Mouse (Mus musculus) T-cell, adult 2 months (primary cell): ENCODE data around the gene Zfr2.
"Not testable (repeated sequence)": the region's sequence is repeated elsewhere in the genome, so short reads cannot be mapped to it uniquely, and the experiment has no call there.

Experiments
- DNase-seq: peaks from one replicate; pipeline ENCODE4 v3.0.0; 2022; ENCODE audit warnings: low spot score

The Zfr2 gene

DNA sequence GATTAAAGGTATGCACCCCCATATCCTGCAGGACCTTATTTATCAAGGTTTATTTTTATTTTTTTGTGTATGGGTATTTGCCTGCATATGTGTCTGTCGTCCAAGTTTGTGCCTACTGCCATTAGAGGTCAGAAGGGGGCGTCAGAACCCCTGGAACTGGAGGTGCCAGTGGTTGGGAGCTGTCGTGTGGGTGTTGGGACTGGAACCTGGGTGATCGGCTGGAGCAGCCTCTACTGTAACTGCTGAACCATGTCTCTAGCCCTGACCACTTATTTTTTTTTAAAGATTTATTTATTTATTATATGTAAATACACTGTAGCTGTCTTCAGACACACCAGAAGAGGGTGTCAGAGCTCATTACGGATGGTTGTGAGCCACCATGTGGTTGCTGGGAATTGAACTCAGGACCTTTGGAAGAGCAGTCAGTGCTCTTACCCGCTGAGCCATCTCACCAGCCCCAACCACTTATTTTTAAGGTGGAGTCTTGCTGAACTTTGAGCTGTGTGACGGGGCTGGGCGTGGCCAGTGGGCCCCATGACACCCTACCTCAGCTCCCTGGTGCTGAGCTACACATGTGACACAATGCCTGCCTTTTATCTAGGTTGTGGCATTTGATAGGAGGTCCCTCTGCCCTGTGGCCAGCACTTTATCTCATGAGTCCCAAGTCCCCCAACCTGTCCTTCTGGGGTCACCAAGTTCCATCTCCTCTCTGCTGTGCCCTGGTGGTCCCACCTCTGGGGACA, 29.8 kb upstream of the Zfr2 start:
- DNase-seq = no peak

DNA sequence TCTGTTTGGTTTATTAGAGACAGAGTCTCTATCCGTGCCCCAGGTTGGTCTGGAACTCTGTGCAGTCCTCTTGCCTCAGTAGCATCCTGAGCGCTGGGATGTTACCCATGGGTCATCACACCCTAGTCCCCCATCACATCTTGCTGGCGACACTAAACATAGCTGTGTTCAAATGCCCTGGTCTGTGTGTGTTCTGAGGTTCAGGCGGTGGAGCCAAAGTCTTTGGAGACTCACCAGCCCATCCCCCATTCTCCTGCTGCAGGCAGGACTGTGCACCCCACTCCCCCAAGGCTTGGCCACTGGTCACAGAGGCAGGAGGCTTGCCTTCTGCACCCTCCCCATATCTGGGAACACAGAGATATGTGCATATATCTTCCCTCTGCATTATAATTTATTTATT, 28.8 kb upstream of the Zfr2 start:
- DNase-seq = no peak

DNA sequence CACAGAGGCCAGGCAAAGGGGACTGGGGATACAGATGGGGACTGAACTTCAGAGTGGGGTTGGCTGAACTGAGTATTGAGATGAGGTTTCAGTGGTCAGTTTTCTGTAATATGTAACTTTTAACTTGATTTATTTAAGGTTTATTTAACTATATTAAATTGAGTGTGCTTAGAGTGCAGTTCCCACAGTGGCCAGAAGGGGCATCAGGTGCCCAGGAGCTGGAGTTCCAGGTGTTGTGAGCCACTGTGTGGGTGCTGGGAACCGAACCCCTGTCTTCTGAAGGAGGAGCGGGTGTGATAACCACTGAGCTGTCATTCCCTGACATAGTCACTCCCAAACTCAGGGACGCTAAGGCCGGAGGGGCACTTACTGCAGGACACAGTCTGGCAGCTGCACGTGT, 22.8 kb upstream of the Zfr2 start:
- no peak for DNase-seq

DNA sequence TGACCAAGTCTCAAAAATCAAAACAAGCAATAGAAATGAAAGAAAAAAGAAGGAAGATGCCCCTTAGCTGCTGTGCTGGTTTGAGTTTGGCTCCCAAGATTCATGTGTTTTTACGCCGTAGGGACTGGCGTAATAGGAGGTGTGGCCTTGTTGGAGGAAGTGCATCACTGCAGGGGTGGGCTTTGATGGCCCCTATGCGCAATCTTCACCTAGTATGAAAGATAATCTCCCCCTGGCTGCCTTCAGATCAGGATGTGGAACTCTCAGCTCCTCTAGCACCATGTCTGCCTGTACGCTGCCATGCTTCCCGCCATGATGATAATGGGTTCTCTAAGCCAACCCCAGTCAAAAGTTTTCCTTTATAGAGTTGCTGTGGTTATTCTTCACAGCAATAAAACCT, 16.7 kb upstream of the Zfr2 start:
- DNase-seq = no peak

DNA sequence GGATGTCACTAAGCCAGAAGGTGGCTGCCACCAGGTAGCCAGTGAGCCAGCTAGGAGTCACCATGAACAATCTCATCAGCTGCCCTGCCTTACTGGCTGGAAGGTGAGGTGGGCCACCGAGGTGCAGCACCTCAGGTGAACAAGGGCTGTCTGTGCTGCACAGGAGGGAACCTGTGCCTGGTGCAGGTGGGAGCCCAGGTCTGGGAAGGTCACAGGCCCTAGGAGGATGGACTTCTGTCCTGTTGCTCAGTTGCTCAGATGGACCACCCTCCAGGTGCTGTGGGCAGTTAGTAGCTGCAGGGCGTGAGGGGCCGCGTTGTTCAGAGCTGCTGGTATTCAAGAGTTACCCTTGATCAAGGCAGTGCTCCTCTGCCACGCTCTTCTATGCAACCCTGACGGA, 16.1 kb upstream of the Zfr2 start:
- DNase-seq = no peak

DNA sequence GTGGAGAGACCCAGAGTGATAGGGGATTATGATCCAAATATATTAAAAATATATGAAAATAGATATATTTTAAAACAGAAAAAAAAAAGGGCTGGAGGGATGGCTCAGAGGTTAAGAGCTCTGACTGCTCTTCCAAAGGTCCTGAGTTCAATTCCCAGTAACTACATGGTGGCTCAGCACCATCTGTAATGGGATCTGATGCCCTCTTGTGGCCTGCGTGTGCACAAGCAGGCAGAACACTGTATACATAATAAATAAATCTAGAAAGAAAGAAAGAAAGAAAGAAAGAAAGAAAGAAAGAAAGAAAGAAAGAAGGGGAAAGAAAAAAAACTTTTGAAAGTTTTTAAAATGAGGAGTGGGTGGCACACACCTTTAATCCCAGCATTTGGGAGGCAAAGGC, 15.7 kb upstream of the Zfr2 start:
- DNase-seq = peak; percentile 41

DNA sequence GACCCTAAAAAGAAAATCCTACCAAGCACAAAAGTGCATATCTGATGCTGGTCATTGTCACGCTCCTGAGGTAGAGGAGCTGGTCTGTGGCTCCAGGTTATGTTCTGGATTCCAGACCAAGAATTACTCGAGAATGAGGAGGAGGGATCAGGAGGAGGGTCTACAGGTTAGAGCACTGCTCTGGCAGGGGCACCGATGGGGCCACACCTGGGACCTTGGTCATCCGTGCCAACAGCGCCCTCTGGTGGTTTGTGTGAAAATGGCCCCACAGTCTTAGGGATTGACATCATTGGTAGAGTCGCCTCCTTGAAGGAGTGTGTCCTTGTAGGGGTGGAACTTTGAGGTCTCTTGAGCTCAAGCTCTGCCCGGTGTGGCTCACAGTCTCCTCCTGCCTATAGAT, 15.0 kb upstream of the Zfr2 start:
- peak; percentile 75 for DNase-seq

DNA sequence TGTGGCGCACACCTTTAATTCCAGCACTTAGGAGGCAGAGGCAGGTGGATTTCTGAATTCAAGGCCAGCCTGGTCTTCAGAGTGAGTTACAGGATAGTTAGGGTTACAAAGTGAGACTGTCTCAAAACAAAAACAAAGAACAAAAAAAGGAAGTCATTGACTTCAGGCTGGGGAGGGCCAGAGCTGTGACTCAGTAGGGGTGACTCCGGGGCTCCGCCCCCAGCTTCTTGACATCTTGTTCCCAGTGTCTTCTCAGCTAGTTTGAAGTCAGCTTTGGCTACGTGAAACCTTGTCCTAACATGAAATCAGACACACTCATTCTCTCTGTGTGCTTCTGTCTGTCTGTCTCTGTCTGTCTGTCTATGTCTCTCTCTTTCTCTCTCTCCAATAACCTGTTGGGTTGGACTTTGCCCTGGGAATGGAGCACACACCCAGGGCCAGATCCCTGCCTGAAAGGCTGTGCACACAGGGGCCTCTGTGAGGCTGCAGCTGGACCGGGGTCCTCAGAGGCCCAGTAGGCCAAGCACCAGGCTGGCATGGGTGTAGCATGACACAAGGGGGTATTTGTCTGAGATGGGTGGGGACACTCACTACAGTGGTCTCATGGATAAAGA, 11.4 kb upstream of the Zfr2 start:
- no peak for DNase-seq

DNA sequence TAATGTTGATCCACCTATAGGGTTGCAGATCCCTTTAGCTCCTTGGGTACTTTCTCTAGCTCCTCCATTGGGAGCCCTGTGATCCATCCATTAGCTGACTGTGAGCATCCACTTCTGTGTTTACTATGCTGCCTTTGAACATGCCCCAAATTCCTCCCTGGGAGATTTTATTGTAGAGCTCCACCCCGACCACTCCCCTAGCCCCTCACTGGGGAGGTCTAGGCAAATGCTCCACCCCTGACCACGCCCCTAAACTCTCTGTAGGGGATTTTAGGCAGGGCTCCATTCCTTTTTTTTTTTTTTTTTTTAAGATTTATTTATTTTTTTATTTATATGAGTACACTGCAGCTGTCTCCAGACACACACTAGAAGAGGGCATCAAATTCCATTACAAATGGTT, 9.2 kb upstream of the Zfr2 start:
- DNase-seq = not testable (repeated sequence)

DNA sequence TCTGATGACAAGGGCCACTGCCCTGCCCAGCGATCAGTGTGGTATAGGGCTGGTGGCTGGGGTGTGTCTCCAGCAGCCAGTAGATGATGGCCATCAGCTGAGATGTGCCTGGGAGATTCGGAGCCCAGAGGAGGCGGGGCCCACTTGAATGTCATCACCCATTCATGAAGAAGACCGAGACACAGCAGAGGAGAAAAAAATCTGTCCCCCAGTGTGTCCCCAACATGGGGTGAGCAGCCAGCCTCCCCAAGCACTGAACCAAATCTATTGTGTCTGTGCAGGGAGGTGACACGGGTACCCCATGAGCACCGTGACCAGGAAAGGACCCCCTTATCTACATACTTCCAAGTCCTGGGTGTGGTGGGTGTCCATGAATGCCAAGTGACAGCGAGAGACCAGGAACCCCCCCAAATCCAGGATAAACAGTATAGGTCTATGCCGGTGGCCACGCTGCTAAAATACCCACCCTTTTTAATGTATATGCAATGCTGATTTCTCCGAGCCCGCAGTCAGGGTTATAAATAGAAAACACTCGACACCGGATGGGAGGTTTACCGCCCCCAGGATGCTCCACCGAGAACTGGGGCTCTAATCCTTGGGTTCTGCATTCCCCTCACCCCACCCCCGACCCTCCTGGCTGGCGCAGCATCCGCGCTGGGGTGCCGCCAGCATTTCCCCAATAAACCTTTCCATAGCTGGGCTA, 3.1 kb upstream of the Zfr2 start:
- DNase-seq = peak; percentile 21

DNA sequence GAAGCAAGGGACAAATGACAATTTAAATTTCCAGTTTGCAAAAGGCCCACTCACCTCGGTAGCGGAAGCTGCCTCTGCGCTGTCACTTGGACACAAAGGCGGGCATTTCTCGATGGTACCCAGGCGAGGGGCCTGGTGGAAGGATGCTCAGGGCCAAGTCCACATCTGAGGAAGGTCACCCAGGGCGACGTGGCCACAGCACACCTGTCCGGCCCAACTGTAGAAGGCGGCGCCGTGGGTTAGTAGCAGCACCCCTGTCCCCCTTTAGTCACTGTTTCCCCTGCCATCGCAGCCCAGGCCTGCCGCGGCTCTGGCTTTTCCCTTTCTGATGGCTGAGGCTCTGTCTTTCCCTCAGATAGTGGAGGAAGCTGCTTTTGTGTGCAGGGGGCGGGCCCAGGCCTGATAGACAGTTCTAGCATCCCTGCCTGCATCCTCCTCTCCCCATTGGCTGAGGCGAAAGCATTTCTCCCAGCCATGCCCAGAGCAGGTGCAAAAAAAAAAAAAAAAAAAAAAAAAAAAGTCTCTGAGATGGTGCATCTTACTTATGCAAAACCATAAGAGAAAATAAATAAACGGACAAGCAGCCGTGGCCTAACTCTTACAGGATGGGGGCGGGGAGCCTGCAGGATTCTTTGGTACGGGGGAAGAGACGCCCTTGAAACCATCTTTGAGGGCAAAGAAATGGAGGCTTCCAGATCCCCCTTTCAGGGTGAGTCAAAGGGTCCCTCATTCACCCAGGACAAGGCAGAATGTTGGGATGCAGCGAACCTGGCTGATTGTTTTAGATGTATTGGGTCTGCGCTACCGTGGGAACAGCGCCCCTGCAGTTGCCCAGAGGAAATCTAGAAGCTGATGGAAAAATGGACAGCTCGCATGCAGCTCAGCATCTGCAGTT, 2.3 kb upstream of the Zfr2 start, which contains the start of gene Atcay:
Gene Atcay, minus strand, starts transcription at position 396 of the 895 bp plus-strand sequence.
- DNase-seq = peak; percentile 18

DNA sequence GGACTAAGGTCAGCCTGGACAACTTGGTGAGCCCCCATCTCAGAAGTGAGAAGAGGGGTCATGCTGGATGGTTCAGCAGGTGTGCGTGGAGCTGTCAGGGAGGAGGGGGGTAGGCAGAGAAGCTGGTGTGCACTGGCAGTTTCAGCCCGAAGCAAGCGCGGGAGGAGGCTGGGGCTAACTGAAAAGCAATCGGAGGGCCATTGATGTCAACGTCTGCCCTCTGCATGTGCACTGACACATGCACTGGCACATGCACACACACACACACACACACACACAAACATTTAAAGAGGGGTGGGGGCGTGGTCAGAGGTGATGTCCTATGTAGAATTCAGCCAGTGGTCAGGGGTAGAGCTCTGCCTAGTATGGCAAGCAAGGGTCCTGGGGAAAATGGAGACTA, 1.5 kb upstream of the Zfr2 start:
- DNase-seq = no peak

DNA sequence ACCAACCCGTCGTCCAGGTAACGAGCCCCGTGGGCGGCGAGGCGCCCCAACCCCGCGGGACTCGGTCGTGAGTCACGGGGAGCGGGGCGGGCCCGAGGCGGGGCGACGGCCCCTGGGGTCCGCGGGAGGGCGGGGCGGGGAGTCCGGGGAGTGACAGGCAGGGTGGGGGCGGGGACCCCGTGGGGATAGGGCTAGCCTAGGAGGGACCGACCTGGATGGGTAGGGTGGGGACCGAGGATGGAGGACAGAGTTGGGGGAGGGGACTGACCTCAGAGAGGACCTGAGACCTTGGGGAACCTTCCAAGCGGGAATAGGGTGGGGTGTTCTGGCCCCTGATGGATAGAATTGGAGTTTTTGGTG, 251 bp downstream of the Zfr2 start:
- DNase-seq = no peak

DNA sequence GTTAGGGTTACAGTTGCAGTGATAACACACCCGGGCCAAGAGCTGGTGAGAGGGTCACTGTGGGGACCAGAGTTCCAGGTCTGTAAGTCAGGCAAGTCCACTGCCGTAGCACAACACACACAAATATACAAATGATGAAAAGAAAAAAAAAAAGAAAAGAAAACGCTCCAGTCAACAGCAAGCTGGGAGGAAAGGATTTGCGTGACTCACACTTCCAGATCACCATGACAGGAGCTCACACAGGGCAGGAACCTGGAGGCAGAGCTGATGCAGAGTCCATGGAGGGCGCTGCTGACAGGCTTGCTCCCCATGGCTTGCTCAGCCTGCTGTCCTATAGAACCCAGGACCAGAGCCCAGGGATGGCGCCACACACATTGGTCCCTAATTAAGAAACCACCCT, 1.3 kb downstream of the Zfr2 start:
- no peak for DNase-seq

DNA sequence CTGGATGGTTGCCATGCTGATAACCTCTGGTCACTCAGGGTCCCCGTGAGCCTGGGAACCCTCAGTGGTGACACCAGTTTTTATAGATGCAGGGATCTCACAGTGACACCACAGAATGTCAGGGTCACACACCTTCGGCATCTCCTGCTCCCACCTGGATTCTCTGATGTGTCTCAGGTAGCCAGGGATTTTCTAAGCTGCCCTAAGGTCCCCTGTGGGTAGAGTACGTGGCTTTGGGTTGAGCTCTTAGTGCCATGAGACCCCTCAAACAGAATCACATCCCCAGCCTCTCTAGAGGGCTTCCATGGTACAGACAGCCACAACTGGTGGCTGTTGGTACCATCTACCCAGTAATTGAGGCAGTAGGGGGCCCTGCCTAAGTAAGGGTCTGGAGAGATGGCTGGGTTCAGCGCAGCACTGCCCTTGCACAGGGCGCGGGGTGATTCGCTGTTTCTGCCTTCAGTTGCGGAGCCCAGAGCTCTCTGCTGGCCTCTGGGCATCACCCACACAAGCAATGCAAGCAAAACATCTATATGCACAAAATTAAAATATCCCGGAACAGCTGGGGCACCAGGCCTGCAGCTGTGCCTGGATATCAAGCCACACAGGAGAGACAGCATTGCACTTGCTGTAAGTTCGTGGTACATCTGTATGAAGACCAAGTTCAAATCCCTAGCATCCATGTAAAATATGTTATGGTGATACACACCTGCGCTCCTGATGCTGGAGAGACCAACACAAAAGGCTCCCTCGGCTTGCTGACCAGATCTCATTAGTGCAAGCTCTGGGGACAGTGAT, 3.7 kb downstream of the Zfr2 start:
- no peak for DNase-seq

DNA sequence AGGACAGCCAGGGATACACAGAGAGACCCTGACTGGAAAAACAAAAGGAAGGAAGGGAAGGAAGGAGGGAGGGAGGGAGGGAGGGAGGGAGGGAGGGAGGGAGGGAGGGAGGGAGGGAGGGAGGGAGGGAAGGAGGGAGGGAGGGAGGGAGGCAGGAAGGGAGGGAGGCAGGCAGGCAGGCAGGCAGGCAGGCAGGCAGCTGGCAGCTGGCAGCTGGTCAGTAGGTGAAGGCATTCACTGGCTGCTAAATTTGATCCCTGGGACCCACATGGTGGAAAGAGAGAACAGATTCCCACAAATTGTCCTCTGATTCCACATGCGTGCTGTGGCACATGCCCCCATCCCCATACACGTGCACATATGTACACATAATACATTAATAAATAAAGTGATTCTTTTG, 5.7 kb downstream of the Zfr2 start:
- no peak for DNase-seq

DNA sequence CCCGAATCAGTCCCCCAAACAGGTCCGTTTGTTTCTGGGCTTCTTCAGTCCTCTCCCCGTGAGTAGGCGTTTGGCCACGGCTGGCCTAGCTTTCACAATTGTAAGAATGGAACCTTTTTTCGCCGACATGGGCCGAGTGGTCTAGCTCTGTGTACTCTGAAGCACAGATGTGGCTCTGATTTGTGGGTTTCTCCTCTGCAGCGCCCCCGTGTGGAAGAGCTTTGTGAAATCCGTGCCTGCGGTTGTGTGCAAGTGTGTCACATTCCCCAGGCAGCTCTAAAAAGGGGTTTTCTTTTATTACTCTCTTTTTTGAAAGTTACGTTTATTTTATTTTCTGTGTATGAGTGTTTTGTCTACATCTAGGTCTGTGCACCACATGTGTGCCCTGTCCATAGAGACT, 7.9 kb downstream of the Zfr2 start:
- peak; percentile 62 for DNase-seq

DNA sequence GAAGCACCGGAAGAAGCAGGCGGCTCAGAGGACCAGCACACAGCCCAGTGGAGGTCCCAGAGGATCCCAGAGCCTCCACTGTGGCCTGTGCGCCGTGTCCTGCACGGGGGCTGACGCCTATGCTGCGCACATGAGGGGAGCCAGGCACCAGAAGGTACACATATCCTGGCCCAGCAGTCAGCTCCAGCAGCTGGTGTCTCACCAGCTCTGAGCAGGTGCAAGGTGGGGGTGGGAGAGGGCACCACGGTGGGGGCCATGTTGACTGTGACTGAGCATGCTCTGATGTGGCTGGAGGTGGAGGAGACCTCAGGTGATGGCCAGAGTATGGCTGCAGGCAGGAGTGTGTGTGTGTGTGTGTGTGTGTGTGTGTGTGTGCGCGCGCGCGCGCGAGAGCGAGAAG, 9.1 kb downstream of the Zfr2 start:
- DNase-seq = no peak

DNA sequence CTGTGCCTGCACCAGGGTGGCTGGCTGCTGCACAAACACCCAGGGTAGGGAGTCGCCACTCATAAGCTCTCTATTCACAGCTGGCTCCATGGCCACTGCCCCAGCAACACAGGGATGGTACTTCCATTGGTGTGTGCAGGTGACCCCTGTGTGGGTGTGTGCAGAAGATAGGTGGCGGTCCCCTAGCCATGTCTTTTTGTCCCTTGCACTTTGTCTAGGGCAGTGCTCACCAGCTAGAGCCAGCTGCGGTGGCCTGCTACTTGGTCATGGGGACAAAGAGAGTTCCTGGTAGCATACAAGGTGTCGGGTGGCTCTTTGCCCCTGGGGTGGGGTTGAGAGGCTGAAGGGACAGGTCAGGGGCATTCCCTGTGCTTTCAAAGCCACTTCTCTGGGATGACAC, 11.2 kb downstream of the Zfr2 start:
- DNase-seq = no peak

DNA sequence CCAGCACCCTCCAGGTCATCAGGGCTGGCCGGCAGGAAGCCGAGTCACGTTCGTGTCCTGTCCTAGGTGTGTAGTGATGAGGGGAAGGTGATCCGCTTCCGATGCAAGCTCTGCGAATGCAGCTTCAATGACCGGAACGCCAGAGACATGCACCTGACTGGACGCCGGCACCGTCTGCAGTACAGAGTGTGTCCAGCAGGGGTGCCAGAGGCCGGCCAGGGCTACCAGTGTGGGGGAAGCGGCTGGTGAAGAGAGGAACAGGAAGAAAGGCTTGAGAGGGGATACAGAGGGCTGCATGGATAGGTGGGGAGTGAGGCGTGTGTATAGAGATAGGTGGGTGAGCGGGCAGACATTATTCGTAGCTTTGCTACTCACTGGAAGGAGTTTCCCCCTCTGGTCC, 11.6 kb downstream of the Zfr2 start:
- peak; percentile 76 for DNase-seq

DNA sequence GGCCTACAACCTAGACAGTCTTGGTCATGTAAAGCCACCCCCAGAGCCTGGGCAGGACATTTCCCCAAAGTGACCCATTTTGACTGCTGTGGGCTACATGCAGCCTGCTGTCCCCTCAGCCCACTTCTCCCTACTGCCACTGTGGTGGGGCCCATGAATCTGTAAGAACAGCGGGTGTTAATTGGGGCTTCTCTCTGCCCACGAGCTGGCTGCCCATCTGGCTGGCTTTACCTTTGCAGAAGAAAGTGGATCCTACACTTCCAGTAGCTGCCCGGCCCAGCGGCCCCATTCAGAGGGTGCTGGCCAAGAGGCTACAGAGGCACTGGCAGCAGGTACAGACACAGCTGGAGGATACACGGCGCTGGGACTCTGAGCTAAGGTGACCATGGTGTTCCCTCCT, 12.2 kb downstream of the Zfr2 start:
- DNase-seq = no peak

DNA sequence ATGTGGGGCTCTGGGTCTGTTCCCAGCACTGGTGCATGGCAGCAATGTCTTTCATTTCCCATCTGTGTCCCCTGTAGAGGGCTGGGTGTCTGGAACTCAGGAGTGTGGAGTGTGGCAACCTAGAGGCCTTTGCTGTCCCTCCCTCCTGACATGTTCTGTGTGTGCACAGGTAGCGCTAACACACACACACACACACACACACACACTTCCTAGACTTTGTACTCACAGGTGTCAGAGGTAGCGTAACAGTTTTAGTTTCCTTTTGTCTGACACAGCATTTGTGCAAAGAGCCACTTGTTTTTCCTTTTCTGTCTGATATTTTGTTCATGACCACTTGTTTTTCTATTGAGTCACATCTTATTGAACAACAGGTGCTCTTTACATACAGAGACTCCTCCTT, 14.8 kb downstream of the Zfr2 start:
- peak; percentile 65 for DNase-seq
